Mouse (Mus musculus) liver, embryonic 11.5 days (tissue): ENCODE results near the gene Rasgef1c. TPM values are rescaled to one million over a fixed set of nuclear protein-coding genes. Genes with fewer than 3 reads are reported as not detected.

Experiments
- ATAC-seq: fragments of 200-750 bp; cut with Nextera tagmentation; replicated peaks from 2 replicates; pipeline ENCODE4 v1.8.0; 2017; ENCODE audit warnings: moderate number of reproducible peaks, mild to moderate bottlenecking, moderate TSS enrichment, moderate library complexity; ENCODE audit not compliant: low FRiP score
- DNase-seq: peaks from one replicate; pipeline ENCODE4 v3.0.0-alpha.2; 2017; ENCODE audit warnings: low spot score
- H3K27ac ChIP-seq: fragments of 300-500 bp; sonication (generic); 2 replicates; pipeline ENCODE4 v1.5.1; 2014; ENCODE audit warnings: mild to moderate bottlenecking, low read depth, low read length, control low read depth
- H3K27me3 ChIP-seq: fragments of 300-500 bp; sonication (generic); replicated peaks from 2 replicates; pipeline ENCODE4 v1.6.1; 2014; ENCODE audit warnings: low read length, mixed read lengths; ENCODE audit not compliant: control insufficient read depth, insufficient read depth
- H3K36me3 ChIP-seq: fragments of 300-500 bp; sonication (generic); 2 replicates; pipeline ENCODE4 v1.6.1; 2014; ENCODE audit warnings: mild to moderate bottlenecking, low read length, moderate library complexity, mixed read lengths; ENCODE audit not compliant: control insufficient read depth, insufficient read depth
- H3K4me1 ChIP-seq: fragments of 300-500 bp; sonication (generic); replicated peaks from 2 replicates; pipeline ENCODE4 v1.6.1; 2014; ENCODE audit warnings: low read length, mixed read lengths; ENCODE audit not compliant: control insufficient read depth, insufficient read depth
- H3K4me2 ChIP-seq: fragments of 300-500 bp; sonication (generic); 2 replicates; pipeline ENCODE4 v1.6.1; 2014; ENCODE audit warnings: mild to moderate bottlenecking, control low read depth, moderate library complexity
- H3K4me3 ChIP-seq: fragments of 300-500 bp; sonication (generic); 2 replicates; pipeline ENCODE4 v1.5.1; 2014; ENCODE audit warnings: low read depth, low read length, control low read depth
- H3K9ac ChIP-seq: fragments of 300-500 bp; sonication (generic); 2 replicates; pipeline ENCODE4 v1.6.1; 2014; ENCODE audit warnings: low read depth, low read length, control low read depth
- H3K9me3 ChIP-seq: fragments of 300-500 bp; sonication (generic); 2 replicates; pipeline ENCODE4 v1.6.1; 2016; ENCODE audit warnings: low read length, inconsistent platforms, mixed read lengths; ENCODE audit not compliant: control insufficient read depth
- WGBS: fragments of 180-500 bp; shearing (Covaris S2); extraction: QIAGEN DNeasy Blood & Tissue Kit; methylation state at CpG from one replicate; pipeline ENCODE4 v1.1.7; 2014; 5-methylcytosine and 5-hydroxymethylcytosine counted together
- polyA plus RNA-seq: library from polyadenylated mRNA; unstranded; fragments of >200 nt; fragmentation: Nextera tagmentation; extraction: Ambion mirVana; gene quantifications from 2 replicates; pipeline ENCODE4 v1.2.1, GENCODE M21; 2014

The Rasgef1c gene
- polyA plus RNA-seq, 1 experiment from 2014 or later = not detected

DNA sequence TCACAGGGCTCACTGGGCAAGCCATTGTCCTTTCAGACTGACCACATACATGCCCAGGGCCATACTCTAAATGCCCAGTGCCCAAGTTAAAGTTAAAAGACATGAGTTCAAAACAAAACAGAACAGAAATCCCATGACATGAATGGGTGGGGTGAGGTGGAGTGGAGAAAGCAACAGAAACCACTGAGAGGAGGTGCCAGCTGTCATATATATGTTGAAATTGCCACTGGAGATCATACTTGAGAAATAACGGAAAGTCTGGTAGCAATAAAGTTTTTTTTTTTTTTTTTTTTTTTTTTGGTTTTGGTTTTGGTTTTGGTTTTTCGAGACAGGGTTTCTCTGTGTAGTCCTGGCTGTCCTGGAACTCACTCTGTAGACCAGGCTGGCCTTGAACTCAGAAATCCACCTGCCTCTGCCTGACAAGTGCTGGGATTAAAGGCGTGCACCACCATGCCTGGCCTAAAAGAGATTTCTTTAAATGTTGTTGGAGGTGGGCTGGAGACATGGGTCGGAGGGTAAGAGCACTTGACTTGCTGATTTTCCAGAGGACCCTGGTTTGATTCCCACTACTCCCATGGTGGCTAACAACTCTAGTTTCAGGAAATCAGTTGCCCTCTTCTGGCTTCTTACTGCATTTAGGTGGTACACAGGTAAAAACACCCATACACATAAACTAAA, 82.4 kb downstream of the Rasgef1c start:
- Histone ChIP-seq H3K4me2 (no peak overlapping the region), H3K9ac (no peak overlapping the region), H3K9me3 (no peaks in the 10 kb centered on the region), H3K4me1 (peaks cover 41% of the 10 kb centered on the region), H3K4me3 (no peak overlapping the region), H3K27ac (no peak overlapping the region; the same call in 1 of the 2 replicates), H3K27me3 (no peaks in the 10 kb centered on the region), H3K36me3 (no peaks in the 10 kb centered on the region)
- 75% methylated on average over 4 of the region's 4 CpGs for WGBS
- ATAC-seq = no peak
- DNase-seq = no peak

DNA sequence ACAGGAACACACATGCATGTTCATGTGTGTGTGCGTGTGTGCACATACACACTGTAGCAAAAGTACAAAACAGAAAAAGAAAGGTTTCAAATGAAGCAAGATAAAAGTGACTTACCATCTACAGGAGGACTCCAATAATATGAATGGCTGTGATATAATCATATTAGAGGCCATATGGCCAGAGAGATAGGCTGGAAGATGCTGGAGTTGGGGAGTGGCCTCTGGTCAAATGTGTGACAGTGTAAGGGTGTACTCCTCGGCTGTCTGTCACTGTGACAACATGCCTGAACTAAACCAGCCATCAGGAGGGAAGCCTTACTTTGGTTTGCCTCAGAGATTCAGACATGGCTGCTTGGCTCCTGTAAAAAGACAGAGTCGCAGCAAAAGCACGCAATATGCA, 83.4 kb downstream of the Rasgef1c start:
- H3K9me3 ChIP-seq = no peaks in the 10 kb centered on the region
- H3K4me3 ChIP-seq = no peak overlapping the region
- no peaks in the 10 kb centered on the region for H3K36me3 ChIP-seq
- WGBS = 71% methylated on average over 4 of the region's 4 CpGs
- DNase-seq (no peak), ATAC-seq (peak; percentile 76)
- peak overlapping the region; percentile 19 for H3K4me2 ChIP-seq
- peak overlapping the region; percentile 55 for H3K27ac ChIP-seq
- H3K9ac ChIP-seq = 0 out of 2 replicates have a peak overlapping the region, but pooled peaks have one; percentile 6
- no peaks in the 10 kb centered on the region for H3K27me3 ChIP-seq
- peaks cover 41% of the 10 kb centered on the region for H3K4me1 ChIP-seq

DNA sequence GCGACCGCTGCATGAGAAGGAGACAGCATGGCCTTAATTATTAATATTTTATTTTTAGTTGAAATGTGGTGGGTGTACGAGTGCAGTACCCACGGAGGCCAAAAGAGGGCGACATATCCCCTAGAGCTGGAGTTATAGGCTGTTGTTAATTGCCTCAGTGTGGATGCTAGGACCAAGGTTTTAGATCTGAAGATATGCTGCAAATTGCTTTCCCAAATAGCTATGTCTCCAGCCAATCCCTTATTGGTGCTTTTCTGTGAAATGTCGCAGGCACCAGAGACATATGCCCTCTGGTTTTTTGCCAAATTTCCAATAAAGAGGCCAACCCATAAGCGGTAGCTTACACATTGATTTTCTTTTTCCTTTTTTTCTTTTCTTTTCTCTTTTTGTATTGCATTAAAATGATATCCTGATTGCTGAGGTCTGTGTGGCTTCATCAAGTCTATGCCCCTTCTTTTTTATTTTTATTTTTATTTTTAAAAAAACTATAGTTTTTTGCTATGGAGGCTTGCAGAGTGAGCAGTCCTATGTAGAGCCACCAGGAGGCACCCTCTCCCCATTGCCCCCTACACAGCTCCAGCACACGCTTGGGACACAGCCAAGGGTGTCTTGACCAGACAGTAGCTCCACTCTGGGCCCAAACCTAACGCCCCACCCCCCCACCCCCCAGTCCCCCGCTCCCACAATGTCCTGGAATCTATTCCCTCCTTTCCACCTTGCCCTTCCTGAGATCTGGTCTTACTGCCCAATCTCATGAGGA, 84.8 kb downstream of the Rasgef1c start:
- DNase-seq (peak; percentile 63), ATAC-seq (peak; percentile 58; the same call in 1 of the 2 replicates)
- no peak overlapping the region for H3K9ac ChIP-seq
- WGBS = 18% methylated on average over 10 of the region's 10 CpGs
- H3K27ac ChIP-seq = no peak overlapping the region
- no peaks in the 10 kb centered on the region for H3K27me3 ChIP-seq
- H3K9me3 ChIP-seq = no peaks in the 10 kb centered on the region
- no peak overlapping the region for H3K4me3 ChIP-seq
- peaks cover 30% of the 10 kb centered on the region for H3K4me1 ChIP-seq
- H3K36me3 ChIP-seq = no peaks in the 10 kb centered on the region
- no peak overlapping the region for H3K4me2 ChIP-seq

DNA sequence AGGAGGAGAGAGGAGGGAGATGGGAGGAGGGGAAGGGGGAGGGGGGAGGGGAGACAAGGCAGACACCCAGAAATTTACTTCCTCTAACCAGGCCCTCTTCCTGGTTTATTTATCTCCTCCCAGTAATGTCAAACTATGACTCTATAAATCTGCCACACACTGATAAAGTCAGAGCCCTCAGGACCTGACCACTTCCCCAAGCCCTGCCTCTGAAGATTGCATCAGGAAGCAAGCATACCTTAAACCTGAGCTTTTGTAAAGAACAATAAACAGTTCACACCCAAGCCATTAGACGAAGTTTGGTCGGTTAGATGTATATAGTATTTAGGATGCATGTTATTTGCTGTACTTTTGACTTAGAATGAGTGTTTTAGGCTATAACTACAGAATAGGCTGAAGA, 92.9 kb downstream of the Rasgef1c start:
- no peaks in the 10 kb centered on the region; the same call in 1 of the 2 replicates for H3K4me1 ChIP-seq
- no peak overlapping the region for H3K9ac ChIP-seq
- H3K4me3 ChIP-seq = no peak overlapping the region
- ATAC-seq (peak; percentile 71), DNase-seq (no peak)
- H3K27me3 ChIP-seq = no peaks in the 10 kb centered on the region
- H3K4me2 ChIP-seq = no peak overlapping the region
- WGBS = 21% methylated on average over 2 of the region's 2 CpGs
- no peaks in the 10 kb centered on the region for H3K36me3 ChIP-seq
- H3K9me3 ChIP-seq = no peaks in the 10 kb centered on the region
- no peak overlapping the region for H3K27ac ChIP-seq

DNA sequence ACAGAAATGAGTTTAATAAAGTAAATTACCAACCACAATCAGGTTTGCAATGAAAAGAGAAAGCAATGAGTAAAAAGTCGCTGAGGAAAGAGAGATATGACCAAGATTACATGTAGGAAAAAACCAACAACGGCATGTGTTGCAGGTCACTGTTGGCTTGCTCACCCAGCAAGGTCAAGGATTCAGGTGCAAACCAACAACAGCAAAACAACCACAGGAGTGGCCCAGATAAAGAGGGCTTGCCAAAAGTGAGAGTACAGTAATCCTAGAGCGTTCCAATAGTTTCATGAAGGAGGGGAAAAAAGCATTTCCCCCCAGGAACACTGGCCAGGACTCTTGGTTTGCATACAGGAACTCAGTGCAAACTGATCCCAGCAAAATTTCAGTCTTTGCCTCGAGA, 94.8 kb downstream of the Rasgef1c start:
- Histone ChIP-seq H3K9me3 (no peaks in the 10 kb centered on the region), H3K36me3 (no peaks in the 10 kb centered on the region), H3K4me2 (no peak overlapping the region), H3K4me1 (no peaks in the 10 kb centered on the region; the same call in 1 of the 2 replicates), H3K9ac (no peak overlapping the region), H3K27me3 (no peaks in the 10 kb centered on the region), H3K27ac (no peak overlapping the region), H3K4me3 (no peak overlapping the region)
- DNase-seq (no peak), ATAC-seq (no peak)
- WGBS = 56% methylated on average over 4 of the region's 4 CpGs

DNA sequence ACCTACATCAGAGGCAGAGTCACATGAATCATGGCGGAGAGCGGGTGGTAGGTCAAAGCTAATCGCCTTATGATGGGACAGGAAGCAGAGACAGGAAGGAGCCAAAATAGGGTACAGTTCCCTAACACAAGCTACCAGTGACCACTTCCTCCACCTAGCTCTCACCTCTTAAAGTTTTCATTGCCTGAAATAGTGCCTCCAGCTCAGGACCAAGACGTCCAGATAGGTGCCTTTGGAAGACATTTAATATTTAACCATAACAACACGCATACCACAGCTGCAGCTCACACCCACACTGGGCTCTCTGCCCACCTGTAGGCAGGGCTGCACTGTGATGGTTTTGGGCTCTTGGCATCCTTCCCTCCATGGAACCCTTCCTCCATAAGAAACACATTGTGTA, 95.7 kb downstream of the Rasgef1c start:
- Histone ChIP-seq H3K27ac (no peak overlapping the region), H3K9ac (no peak overlapping the region)

DNA sequence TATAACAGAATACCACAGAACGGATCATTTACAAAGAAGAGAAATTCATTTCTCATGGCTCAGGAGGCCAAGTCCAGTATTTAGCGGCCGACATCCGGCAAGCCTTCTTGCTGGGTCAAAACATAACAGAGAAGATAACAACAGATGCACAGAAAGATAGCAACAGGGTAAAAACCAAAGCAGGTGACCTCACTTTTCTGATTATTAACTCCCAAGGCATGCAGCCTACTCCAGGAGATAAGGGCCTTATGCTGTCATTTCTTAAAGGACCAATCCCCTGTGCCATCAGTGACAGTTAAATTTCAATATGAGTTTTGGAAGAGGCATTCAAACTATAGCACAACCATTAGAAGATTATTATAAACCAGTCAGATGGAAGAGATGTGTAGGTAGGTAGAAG, 101.2 kb downstream of the Rasgef1c start:
- ATAC-seq (no peak), DNase-seq (no peak)
- H3K9me3 ChIP-seq = no peaks in the 10 kb centered on the region
- H3K4me3 ChIP-seq = no peak overlapping the region
- no peaks in the 10 kb centered on the region for H3K27me3 ChIP-seq
- no peaks in the 10 kb centered on the region for H3K4me1 ChIP-seq
- H3K9ac ChIP-seq = no peak overlapping the region
- H3K27ac ChIP-seq = no peak overlapping the region
- no peak overlapping the region for H3K4me2 ChIP-seq
- WGBS = 67% methylated on average over 4 of the region's 4 CpGs
- H3K36me3 ChIP-seq = no peaks in the 10 kb centered on the region

More for the DNA sequence above, 95.7 kb downstream of the Rasgef1c start:
- Histone ChIP-seq H3K4me3 (no peak overlapping the region), H3K27me3 (no peaks in the 10 kb centered on the region), H3K36me3 (no peaks in the 10 kb centered on the region), H3K4me1 (no peaks in the 10 kb centered on the region; the same call in 1 of the 2 replicates), H3K9me3 (no peaks in the 10 kb centered on the region), H3K4me2 (no peak overlapping the region)
- no peak for DNase-seq
- WGBS = 68% methylated on average over 5 of the region's 5 CpGs
- ATAC-seq = no peak

DNA sequence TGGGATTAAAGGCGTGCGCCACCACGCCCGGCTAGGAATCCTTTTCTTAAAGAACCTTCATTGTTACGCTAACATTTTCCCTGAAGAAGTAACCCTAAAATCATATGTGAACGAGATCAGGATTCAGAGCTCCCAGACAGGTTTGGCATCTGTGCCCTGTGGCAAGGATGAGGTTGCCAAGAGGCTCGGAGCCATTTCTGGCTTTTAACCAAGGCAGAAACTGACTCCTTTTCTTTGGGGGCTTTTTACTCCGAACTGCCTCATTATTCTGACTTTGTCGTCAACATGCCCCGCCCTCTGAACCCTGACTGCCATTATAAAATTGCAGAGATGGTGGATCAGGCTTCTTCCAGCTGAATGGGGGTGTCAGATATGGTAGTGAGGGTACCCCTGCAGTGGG, 106.1 kb downstream of the Rasgef1c start:
- no peaks in the 10 kb centered on the region for H3K9me3 ChIP-seq
- no peak for DNase-seq
- no peaks in the 10 kb centered on the region for H3K27me3 ChIP-seq
- no peak for ATAC-seq
- H3K4me3 ChIP-seq = no peak overlapping the region
- no peak overlapping the region for H3K4me2 ChIP-seq
- H3K9ac ChIP-seq = no peak overlapping the region
- no peaks in the 10 kb centered on the region for H3K36me3 ChIP-seq
- H3K4me1 ChIP-seq = no peaks in the 10 kb centered on the region
- 79% methylated on average over 10 of the region's 10 CpGs for WGBS
- no peak overlapping the region for H3K27ac ChIP-seq

DNA sequence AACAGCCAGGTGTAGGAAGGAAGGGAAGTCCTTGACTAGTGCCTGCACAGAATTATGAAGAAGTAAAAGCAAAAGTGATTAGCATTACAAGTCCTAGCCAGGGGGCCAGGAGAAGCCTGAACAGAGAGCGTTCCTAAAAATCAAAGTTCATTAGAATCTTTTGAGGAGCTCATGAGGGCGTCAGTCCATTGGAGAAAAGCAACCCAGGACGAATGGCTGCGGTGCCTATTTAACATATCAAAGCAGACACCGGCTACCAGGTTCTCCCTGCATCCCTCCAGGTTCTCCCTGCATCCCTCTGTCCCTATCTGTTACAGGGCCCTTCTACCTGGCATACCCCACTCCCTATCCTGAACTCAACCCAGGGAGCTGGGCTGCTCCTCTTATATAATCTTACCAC, 106.6 kb downstream of the Rasgef1c start:
- no peak overlapping the region for H3K9ac ChIP-seq
- no peaks in the 10 kb centered on the region for H3K27me3 ChIP-seq
- no peak for DNase-seq
- no peaks in the 10 kb centered on the region for H3K36me3 ChIP-seq
- no peaks in the 10 kb centered on the region for H3K4me1 ChIP-seq
- no peak for ATAC-seq
- H3K4me2 ChIP-seq = no peak overlapping the region
- H3K9me3 ChIP-seq = no peaks in the 10 kb centered on the region
- no peak overlapping the region for H3K4me3 ChIP-seq
- 49% methylated on average over 5 of the region's 5 CpGs for WGBS
- H3K27ac ChIP-seq = no peak overlapping the region
